Mouse (Mus musculus): ENCODE measurements around the gene Cbln1. TPM values are rescaled to one million over a fixed set of nuclear protein-coding genes. Genes with fewer than 3 reads are reported as not detected.

The Cbln1 gene
- polyA plus RNA-seq, 1 experiment from 2014 or later = 0.19 TPM

- 77% methylated on average over 5 of the region's 5 CpGs for WGBS
- H3K9me3 ChIP-seq (ENCODE audit: control insufficient read depth, low read length) = no peaks in the 10 kb centered on the region
These were observed 47.7 kb downstream of the Cbln1 start for GRCm38 (mm10) chr8:87424706-87425105.

GRCm38 (mm10) chr8:87421697-87422096 is 50.7 kb downstream of the Cbln1 start:
- Histone ChIP-seq H3K27ac (ENCODE audit: low read depth, low read length) (no peak overlapping the region), H3K9me3 (ENCODE audit: control insufficient read depth, low read length) (no peaks in the 10 kb centered on the region), H3K27me3 (ENCODE audit: control insufficient read depth, insufficient read depth, low read length) (no peaks in the 10 kb centered on the region), H3K9ac (ENCODE audit: low read depth, low read length) (no peak overlapping the region), H3K36me3 (ENCODE audit: control insufficient read depth, insufficient read depth, low read length) (no peaks in the 10 kb centered on the region), H3K4me3 (ENCODE audit: low read length) (no peak overlapping the region), H3K4me2 (replicated peaks; ENCODE audit: low read depth, low read length) (no peak overlapping the region), H3K4me1 (ENCODE audit: control insufficient read depth, insufficient read depth, low read length) (no peaks in the 10 kb centered on the region)
- ATAC-seq (ENCODE audit: low FRiP score, low TSS enrichment) = no peak
- WGBS = 71% methylated on average over 8 of the region's 8 CpGs

More at GRCm38 (mm10) chr8:87424706-87425105, 47.7 kb downstream of the Cbln1 start:
- Histone ChIP-seq H3K27ac (ENCODE audit: low read depth, low read length) (no peak overlapping the region), H3K27me3 (ENCODE audit: control insufficient read depth, insufficient read depth, low read length) (no peaks in the 10 kb centered on the region), H3K9ac (ENCODE audit: low read depth, low read length) (no peak overlapping the region), H3K4me1 (ENCODE audit: control insufficient read depth, insufficient read depth, low read length) (no peaks in the 10 kb centered on the region), H3K4me3 (ENCODE audit: low read length) (no peak overlapping the region), H3K36me3 (ENCODE audit: control insufficient read depth, insufficient read depth, low read length) (no peaks in the 10 kb centered on the region), H3K4me2 (replicated peaks; ENCODE audit: low read depth, low read length) (no peak overlapping the region)
- ATAC-seq (ENCODE audit: low FRiP score, low TSS enrichment) = no peak

Other genes starting within 250 kb of the Cbln1 start
- gene 4933402J07Rik, start 91.2 kb upstream of the Cbln1 start, polyA plus RNA-seq (2014; fragmentation: Nextera tagmentation; extraction: Ambion mirVana) = not detected in 2 replicates